Mouse (Mus musculus): ENCODE measurements around the gene Smn1. TPM values are rescaled to one million over a fixed set of nuclear protein-coding genes. Genes with fewer than 3 reads are reported as not detected.

Smn1 gene
- 31.4 TPM for polyA plus RNA-seq (2015; fragmentation: Illumina TruSeq; extraction: RNeasy Lipid Tissue Mini Kit (QIAGEN cat#74804); ENCODE audit: low read depth, low replicate concordance)

GRCm38 (mm10) chr13:100124423-100125257, at the start of gene Smn1:
TSS of gene Smn1 (plus strand) at chr13:100124852.

GRCm38 (mm10) chr13:100103748-100104254, 20.9 kb upstream of the Smn1 start, which contains the start of gene Bdp1:
TSS of gene Bdp1 (minus strand) at chr13:100104070.

GRCm38 (mm10) chr13:100107652-100108472, 16.8 kb upstream of the Smn1 start, which contains the start of gene Serf1:
TSS of gene Serf1 (plus strand) at chr13:100108012.

Other genes starting within 250 kb of the Smn1 start
- 56.5 TPM for gene Cartpt, start 223.8 kb upstream of the Smn1 start, polyA plus RNA-seq (2015; fragmentation: Illumina TruSeq; extraction: RNeasy Lipid Tissue Mini Kit (QIAGEN cat#74804); ENCODE audit: low read depth, low replicate concordance)
- gene Mccc2, start 109.2 kb upstream of the Smn1 start, polyA plus RNA-seq (2015; fragmentation: Illumina TruSeq; extraction: RNeasy Lipid Tissue Mini Kit (QIAGEN cat#74804); ENCODE audit: low read depth, low replicate concordance): 24.1 TPM
- gene Bdp1, start 20.8 kb upstream of the Smn1 start, polyA plus RNA-seq (2015; fragmentation: Illumina TruSeq; extraction: RNeasy Lipid Tissue Mini Kit (QIAGEN cat#74804); ENCODE audit: low read depth, low replicate concordance): 18.5 TPM
- 36.5 TPM for gene Serf1, start 16.8 kb upstream of the Smn1 start, polyA plus RNA-seq (2015; fragmentation: Illumina TruSeq; extraction: RNeasy Lipid Tissue Mini Kit (QIAGEN cat#74804); ENCODE audit: low read depth, low replicate concordance)
- gene Naip2, start 77.2 kb downstream of the Smn1 start, polyA plus RNA-seq (2015; fragmentation: Illumina TruSeq; extraction: RNeasy Lipid Tissue Mini Kit (QIAGEN cat#74804); ENCODE audit: low read depth, low replicate concordance): 0.59 TPM
- 0.80 TPM for gene Naip5, start 121.5 kb downstream of the Smn1 start, polyA plus RNA-seq (2015; fragmentation: Illumina TruSeq; extraction: RNeasy Lipid Tissue Mini Kit (QIAGEN cat#74804); ENCODE audit: low read depth, low replicate concordance)
- 0.22 TPM for gene Naip6, start 192.8 kb downstream of the Smn1 start, polyA plus RNA-seq (2015; fragmentation: Illumina TruSeq; extraction: RNeasy Lipid Tissue Mini Kit (QIAGEN cat#74804); ENCODE audit: low read depth, low replicate concordance)

All from brain, adult 10 weeks (tissue).